Mouse (Mus musculus): ENCODE data around the gene Vmn2r20.
"Not testable (repeated sequence)": the region's sequence is repeated elsewhere in the genome, so short reads cannot be mapped to it uniquely, and the experiment has no call there.

Gene Vmn2r20

DNA sequence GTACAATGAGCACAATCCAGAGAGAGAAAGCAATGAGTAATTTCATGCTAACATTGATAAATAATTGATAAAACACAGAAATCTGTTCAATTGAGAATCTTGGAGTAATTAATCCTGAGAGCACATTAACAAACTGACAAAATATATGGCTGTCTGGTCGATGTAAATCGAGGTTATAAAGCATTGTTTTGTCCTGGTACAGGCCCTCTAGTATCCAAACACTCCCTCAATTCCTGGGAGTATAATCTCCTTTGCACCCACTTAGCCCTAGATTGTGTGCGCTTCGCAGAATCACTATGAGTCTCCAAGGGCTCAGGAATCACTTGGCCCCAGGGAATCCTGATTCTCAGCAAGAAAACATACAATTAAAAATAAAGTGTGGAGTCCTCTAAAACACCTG lies at the start of gene Vmn2r20:
Gene Vmn2r20, minus strand, starts transcription at position 101 of the 400 bp plus-strand sequence.
- DNase-seq (ENCODE audit: low spot score): not testable (repeated sequence)

DNA sequence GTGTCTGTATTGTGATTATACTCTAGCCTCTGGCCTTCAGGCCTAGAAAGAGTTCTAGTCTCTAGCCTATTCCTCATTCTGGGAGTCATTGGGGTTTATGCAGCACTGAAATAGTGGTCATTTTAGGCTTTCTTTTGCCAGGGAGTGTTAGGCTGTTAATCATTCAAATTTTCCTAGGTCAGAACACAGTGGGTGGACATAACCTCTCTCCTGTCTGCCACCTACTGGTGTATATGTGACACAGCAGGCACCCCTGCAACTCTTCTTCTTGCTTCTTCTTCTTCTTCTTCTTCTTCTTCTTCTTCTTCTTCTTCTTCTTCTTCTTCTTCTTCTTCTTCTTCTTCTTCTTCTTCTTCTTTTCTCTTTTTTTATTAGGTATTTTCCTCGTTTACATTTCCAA lies 6.5 kb upstream of the Vmn2r20 start:
- DNase-seq (ENCODE audit: low spot score): not testable (repeated sequence)

DNA sequence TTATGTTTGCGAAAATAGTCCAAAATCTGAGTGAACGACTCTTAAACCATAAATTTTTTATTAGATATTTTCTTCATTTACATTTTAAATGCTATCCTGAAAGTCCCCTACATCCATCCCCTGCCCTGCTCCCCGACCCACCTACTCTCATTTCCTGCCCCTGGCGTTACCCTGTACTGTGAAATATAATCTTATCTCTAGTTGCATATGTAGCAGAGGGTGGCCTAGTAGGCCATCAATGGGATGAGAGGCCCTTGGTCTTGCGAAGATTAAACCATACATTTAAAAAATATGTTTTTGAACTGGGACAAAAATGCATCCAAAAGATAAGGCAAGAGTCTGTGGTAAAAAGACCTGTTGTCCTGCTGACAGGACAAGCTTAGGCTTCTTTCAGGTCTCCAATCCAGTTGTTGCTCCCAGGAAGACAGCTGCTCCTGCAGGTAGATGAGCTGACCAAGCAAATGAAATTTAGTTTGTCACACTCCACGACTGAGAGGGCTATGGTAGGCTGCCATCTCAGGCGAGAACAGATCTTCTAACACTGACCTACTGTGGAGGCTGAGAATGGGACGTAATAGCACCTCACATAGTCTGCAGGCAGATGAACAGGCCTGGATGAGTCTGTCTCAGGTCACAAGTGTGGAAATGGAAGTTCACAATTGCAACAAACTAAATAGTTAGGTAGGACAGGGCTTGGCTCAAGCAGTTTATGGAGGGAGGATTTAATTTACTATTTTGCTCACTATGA lies 10.8 kb downstream of the Vmn2r20 start:
- not testable (repeated sequence) for DNase-seq (ENCODE audit: low spot score)

- DNase-seq (ENCODE audit: low spot score): not testable (repeated sequence)
Observed at GRCm38 (mm10) chr6:123388824-123389223, 29.1 kb downstream of the Vmn2r20 start.

GRCm38 (mm10) chr6:123346141-123346540 lies 71.8 kb downstream of the Vmn2r20 start:
- DNase-seq (ENCODE audit: low spot score): no peak

DNA sequence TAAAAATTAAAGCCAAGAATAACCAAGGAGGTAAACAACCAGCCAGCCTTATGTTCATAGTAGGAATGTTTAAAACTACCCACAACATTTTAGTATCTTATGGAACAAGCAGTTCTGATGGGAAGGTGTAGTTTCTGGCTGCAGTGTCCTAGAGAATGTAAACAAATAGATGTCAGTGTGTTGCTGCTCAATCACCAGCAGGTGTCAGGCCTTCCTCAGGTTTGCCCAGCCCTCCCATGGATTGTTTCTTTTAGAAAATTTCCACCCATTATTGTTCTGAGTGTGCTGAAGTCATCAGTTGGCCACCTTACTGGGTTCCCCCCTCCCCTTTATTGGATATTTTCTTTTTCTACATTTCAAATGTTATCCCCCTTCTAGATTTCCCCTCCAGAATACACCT lies 77.8 kb downstream of the Vmn2r20 start:
- DNase-seq (ENCODE audit: low spot score): no peak

GRCm38 (mm10) chr6:123332503-123332902 lies 85.4 kb downstream of the Vmn2r20 start:
- no peak for DNase-seq (ENCODE audit: low spot score)

All from MN1 (cell line).